Mouse (Mus musculus): ENCODE measurements around the gene Bhlhe40. TPM values are rescaled to one million over a fixed set of nuclear protein-coding genes. Genes with fewer than 3 reads are reported as not detected.

Bhlhe40 gene
- total and polyA plus RNA-seq, 3 experiments: 15.9 to 21.6 TPM; not detected in 1

DNA sequence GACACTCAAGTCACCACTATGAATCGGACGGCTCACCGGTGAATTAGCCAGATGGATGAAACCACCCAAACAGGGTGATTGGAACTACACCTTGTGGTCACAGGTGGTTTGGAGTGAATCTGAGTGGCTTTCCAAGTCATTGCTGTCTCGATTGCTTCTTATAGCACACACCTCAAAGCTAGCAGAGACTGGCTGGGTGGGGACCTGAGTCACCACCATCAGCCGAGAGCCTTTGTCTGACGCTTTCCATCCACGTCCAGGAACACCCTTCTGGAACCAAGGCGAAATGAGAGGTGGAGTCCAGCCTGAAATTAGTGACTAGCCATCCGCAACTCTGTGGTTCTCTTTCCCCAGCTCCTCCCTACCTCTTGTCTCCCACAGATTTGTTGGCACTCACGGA is 36.9 kb downstream of the Bhlhe40 start:
- H3K4me3 ChIP-seq (ENCODE audit: control insufficient read depth in 1 of 2, insufficient read depth in 1 of 2, low read depth in 2 of 2, low read length in 2 of 2): no peak overlapping the region
- DNase-seq (ENCODE audit: low read depth, low spot score): no peak
- TF ChIP-seq MAFK (IDR thresholded peaks at IDR 0.05; ENCODE audit: borderline replicate concordance, low read depth, low read length) (no peak), MYC (IDR thresholded peaks at IDR 0.05; ENCODE audit: low read depth, low read length) (no peak), ZNF384 (IDR thresholded peaks at IDR 0.05; ENCODE audit: low read depth, low read length) (no peak), CHD1 (IDR thresholded peaks at IDR 0.05; ENCODE audit: low read depth, low read length) (no peak), CHD2 (IDR thresholded peaks at IDR 0.05; ENCODE audit: low read length) (no peak), TBP (IDR thresholded peaks at IDR 0.05; ENCODE audit: low read depth, low read length) (no peak), ZC3H11A (IDR thresholded peaks at IDR 0.05; ENCODE audit: low read depth, low read length) (no peak), SIN3A (IDR thresholded peaks at IDR 0.05; ENCODE audit: low read length) (no peak), MAX (IDR thresholded peaks at IDR 0.05; ENCODE audit: low read length) (no peak), NELFE (IDR thresholded peaks at IDR 0.05; ENCODE audit: low read depth, low read length) (no peak), GABPA (IDR thresholded peaks at IDR 0.05; ENCODE audit: low read depth, low read length) (no peak), TAL1 (IDR thresholded peaks at IDR 0.05; ENCODE audit: low read length) (no peak), USF1 (IDR thresholded peaks at IDR 0.05; ENCODE audit: low read depth, low read length) (no peak), MAZ (IDR thresholded peaks at IDR 0.05; ENCODE audit: low read depth, low read length) (no peak), JUND (IDR thresholded peaks at IDR 0.05; ENCODE audit: low read depth, low read length) (no peak)
- peaks cover 0 to 43% of the 10 kb centered on the region in 2 experiments; a peak in 2 of 4 replicates for H3K36me3 ChIP-seq (ENCODE audit: control insufficient read depth in 1 of 2, insufficient read depth in 2 of 2, low read length in 2 of 2)
- no peak overlapping the region for H3K27ac ChIP-seq (ENCODE audit: control insufficient read depth, low read depth, low read length)
- H3K9me3 ChIP-seq (replicated peaks; ENCODE audit: insufficient read depth, low read length): no peaks in the 10 kb centered on the region
- H3K4me1 ChIP-seq (ENCODE audit: control insufficient read depth in 1 of 2, insufficient read depth in 2 of 2, low read length in 2 of 2): peaks cover 19 to 65% of the 10 kb centered on the region in 2 experiments
- H3K27me3 ChIP-seq (ENCODE audit: control insufficient read depth in 1 of 2, insufficient read depth in 2 of 2, low read length in 2 of 2): no peaks in the 10 kb centered on the region
- no peaks in the 10 kb centered on the region; the same call in 1 of the 2 replicates for H3K79me2 ChIP-seq (ENCODE audit: control insufficient read depth, insufficient read depth, low read length, poor library complexity)
- no peak overlapping the region for H3K9ac ChIP-seq (ENCODE audit: control insufficient read depth, low read depth, low read length, poor library complexity, severe bottlenecking)

DNA sequence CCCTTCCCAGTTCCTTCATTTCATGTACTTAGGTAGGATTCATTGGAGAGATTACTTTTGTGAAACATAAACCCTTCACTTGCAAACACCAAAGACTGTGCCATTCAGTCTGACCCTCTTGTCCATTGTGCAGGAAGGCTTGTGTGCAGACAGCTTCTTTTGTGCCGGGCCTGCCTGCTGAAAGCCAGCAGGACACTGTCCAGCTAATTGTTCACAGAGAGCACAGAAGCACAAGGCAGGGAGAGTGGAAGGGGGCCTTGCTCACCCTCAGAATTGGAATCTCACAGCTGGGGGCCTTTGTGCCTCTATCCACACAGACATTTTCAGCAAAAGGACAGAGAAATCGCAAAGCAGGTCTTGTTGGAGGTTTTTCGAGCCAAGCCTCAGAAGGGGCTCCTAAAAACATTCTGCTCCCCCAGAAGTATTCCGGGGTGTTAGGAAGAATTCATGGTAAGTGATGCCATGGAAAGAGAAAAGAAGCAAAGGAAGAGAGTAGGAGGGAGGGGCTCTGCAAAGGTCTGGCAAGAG is 38.0 kb downstream of the Bhlhe40 start:
- no peak overlapping the region for H3K9ac ChIP-seq (ENCODE audit: control insufficient read depth, low read depth, low read length, poor library complexity, severe bottlenecking)
- TF ChIP-seq POLR2AphosphoS5 (IDR thresholded peaks at IDR 0.05; ENCODE audit: borderline replicate concordance, low read depth, low read length) (no peak), POLR2AphosphoS2 (IDR thresholded peaks at IDR 0.05; ENCODE audit: low read length) (no peak), MYB (IDR thresholded peaks at IDR 0.05; ENCODE audit: low read depth, low read length) (no peak)
- H3K4me1 ChIP-seq (ENCODE audit: control insufficient read depth in 1 of 2, insufficient read depth in 2 of 2, low read length in 2 of 2): peaks cover 18 to 63% of the 10 kb centered on the region in 2 experiments
- no peak overlapping the region for H3K4me3 ChIP-seq (ENCODE audit: control insufficient read depth in 1 of 2, insufficient read depth in 1 of 2, low read depth in 2 of 2, low read length in 2 of 2)
- no peak overlapping the region for H3K27ac ChIP-seq (ENCODE audit: control insufficient read depth, low read depth, low read length)
- no peak for DNase-seq (ENCODE audit: low read depth, low spot score)
- no peaks in the 10 kb centered on the region for H3K9me3 ChIP-seq (replicated peaks; ENCODE audit: insufficient read depth, low read length)
- H3K79me2 ChIP-seq (ENCODE audit: control insufficient read depth, insufficient read depth, low read length, poor library complexity): no peaks in the 10 kb centered on the region; the same call in 1 of the 2 replicates
- H3K36me3 ChIP-seq (ENCODE audit: control insufficient read depth in 1 of 2, insufficient read depth in 2 of 2, low read length in 2 of 2): peaks cover 0 to 40% of the 10 kb centered on the region in 2 experiments; a peak in 2 of 4 replicates
- H3K27me3 ChIP-seq (ENCODE audit: control insufficient read depth in 1 of 2, insufficient read depth in 2 of 2, low read length in 2 of 2): no peaks in the 10 kb centered on the region
